Mouse (Mus musculus) MEL (cell line): ENCODE data around the gene Dlg1.

Source experiments
- CHD2 ChIP-seq: IDR thresholded peaks from 2 replicates; pipeline ENCODE4 v1.6.1; 2011; ENCODE audit warnings: low read length, improper control_type of control experiment
- CTCF ChIP-seq, 3 experiments: IDR thresholded peaks in 2 of 3; conservative IDR thresholded peaks in 1 of 3; 2 replicates each; pipeline ENCODE4 v1.5.1; 2011 to 2012; ENCODE audit warnings: low read length in 3 of 3, low read depth in 2 of 3, mild to moderate bottlenecking in 2 of 3, improper control_type of control experiment in 1 of 3, inconsistent platforms in 1 of 3, mixed read lengths in 1 of 3, moderate library complexity in 1 of 3; ENCODE audit not compliant: control insufficient read depth in 1 of 3, insufficient read depth in 1 of 3, poor library complexity in 1 of 3, severe bottlenecking in 1 of 3
- E2F4 ChIP-seq: IDR thresholded peaks from 2 replicates; pipeline ENCODE4 v1.6.1; 2011; ENCODE audit warnings: low read depth, low read length, improper control_type of control experiment, borderline replicate concordance
- NELFE ChIP-seq: IDR thresholded peaks from 2 replicates; pipeline ENCODE4 v1.6.1; 2011; ENCODE audit warnings: low read depth, low read length, improper control_type of control experiment
- POLR2A ChIP-seq, 2 experiments: IDR thresholded peaks; 2 replicates each; pipeline ENCODE4 v1.6.1; 2011 to 2012; ENCODE audit warnings: low read length in 2 of 2, mild to moderate bottlenecking in 2 of 2, control low read depth in 1 of 2, improper control_type of control experiment in 1 of 2, low read depth in 1 of 2, moderate library complexity in 1 of 2; ENCODE audit not compliant: control insufficient read depth in 1 of 2, insufficient read depth in 1 of 2, poor library complexity in 1 of 2
- POLR2AphosphoS2 ChIP-seq: IDR thresholded peaks from 2 replicates; pipeline ENCODE4 v1.6.1; 2011; ENCODE audit warnings: low read length, improper control_type of control experiment

- TF ChIP-seq CTCF (IDR thresholded peaks at IDR 0.05 in 2 of 3, conservative IDR thresholded peaks at IDR 0.05 in 1 of 3; ENCODE audit: control insufficient read depth in 1 of 3, insufficient read depth in 1 of 3, low read depth in 2 of 3, low read length in 3 of 3, poor library complexity in 1 of 3, severe bottlenecking in 1 of 3) (no peak), E2F4 (no peak), POLR2A (IDR thresholded peaks at IDR 0.05; ENCODE audit: control insufficient read depth in 1 of 2, insufficient read depth in 1 of 2, low read depth in 1 of 2, low read length in 2 of 2, poor library complexity in 1 of 2) (no peak), POLR2AphosphoS2 (no peak), NELFE (no peak), CHD2 (no peak)
Observed at GRCm38 (mm10) chr16:31651541-31651940, 11.7 kb upstream of the Dlg1 start.
